Mouse (Mus musculus) gastrocnemius, postnatal 4 days (tissue): Measurements from ENCODE around the gene Rccd1. TPM values are rescaled to one million over a fixed set of nuclear protein-coding genes. Genes with fewer than 3 reads are reported as not detected.

ENCODE experiments used
- DNase-seq, 2 experiments: peaks; one replicate each; pipeline ENCODE4 v3.0.0; 2021 to 2022; ENCODE audit warnings: low spot score in 2 of 2, mixed read lengths in 2 of 2
- total RNA-seq, 2 experiments: library from RNA; stranded (reverse); gene quantifications; 2 replicates each; pipeline ENCODE4 v1.2.3; 2021

Rccd1 gene
- total RNA-seq, 2 experiments from 2014 or later: 9.4 to 10.4 TPM

DNA sequence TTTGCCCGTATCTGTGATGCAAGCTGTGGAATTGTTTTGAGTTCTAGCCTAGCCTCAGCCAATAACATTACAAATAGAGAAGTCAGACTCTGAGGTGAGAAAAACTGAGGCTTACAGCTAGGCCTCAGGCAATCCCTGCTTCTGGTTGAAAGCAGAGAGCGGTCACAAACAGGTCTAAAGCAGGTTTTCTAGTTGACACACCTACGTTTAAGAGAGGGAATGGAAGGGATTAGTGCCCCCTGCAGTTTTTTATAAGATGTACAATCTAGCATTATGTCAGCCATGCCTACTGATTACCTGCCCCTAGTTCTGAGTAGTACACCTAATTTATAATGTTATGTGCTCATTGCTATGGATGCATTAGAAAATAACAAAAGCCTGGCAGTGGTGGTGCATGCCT is 16.5 kb downstream of the Rccd1 start:
- no peak for DNase-seq

DNA sequence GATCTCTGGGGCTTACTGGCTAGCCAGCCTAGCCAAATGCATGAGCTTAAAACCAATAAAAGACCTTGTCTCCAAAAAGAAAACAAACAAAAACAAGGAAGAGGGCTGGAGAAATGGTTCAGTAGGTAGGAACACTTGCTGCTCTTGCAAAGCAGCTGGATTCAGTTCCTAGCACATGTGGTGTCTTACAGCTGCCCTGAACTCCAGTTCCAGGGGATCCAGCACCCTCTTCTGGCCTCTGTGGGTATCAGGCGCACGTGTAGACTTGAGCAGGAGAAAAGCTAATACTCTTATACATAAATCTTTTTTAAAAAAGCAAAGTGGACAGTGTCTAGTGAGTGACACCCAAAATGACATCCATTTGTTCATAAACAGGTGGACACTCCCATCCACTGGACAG is 22.7 kb downstream of the Rccd1 start:
- no peak for DNase-seq

DNA sequence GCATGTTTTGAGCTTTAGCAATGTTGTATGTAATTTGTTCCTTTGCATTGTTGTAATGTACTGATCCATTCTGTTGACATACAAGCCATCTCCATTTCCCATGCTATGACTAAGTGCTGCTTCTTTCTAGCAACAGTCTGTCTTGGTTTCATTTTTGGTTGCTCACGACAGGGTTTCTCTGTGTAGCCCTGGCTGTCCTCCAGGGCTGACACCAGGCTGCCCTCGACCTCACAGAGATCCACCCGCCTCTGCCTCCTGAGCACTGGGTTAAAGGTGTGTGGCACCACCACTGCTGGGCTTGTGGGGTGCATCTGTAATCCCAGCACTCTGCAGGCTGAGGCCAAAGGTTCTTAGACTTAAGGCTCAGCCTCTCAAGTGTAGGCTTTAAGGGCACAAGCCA is 24.7 kb downstream of the Rccd1 start:
- no peak for DNase-seq

DNA sequence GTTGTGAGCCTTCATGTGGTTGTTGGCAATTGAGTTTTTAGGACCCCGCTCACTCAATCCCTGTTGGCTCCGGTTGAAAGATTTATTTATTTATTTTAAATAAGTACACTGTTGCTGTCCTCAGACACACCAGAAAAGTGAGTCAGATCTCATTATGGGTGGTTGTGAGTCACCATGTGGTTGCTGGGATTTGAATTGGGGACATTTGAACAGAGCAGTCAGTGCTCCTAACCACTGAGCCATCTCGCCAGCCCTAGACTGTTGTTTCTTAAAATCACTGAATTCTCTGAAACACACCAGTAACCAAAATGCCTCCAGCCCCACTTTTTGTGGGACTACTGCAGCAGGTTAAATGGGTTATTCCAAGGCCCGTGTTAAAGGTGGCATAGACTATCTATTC is 25.5 kb downstream of the Rccd1 start:
- no peak for DNase-seq

DNA sequence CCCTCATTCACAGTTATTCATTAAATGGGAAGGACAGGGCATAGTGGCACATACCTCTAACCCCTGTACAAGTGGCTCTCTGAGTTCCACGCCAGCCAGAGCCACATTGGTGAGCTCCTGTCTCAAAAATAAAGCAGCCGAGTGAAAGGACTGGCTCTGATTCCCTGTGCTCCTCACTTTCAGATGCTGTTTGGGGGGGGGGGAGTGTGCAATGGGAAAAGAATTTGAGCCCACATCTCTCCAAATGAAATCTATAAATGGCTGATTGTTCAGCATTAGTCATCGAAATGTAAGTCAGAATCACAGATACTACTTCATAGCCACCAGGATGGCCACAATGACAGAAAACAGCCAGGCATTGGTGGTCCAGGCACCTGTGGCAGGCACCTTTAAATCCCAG is 27.2 kb downstream of the Rccd1 start:
- no peak for DNase-seq

DNA sequence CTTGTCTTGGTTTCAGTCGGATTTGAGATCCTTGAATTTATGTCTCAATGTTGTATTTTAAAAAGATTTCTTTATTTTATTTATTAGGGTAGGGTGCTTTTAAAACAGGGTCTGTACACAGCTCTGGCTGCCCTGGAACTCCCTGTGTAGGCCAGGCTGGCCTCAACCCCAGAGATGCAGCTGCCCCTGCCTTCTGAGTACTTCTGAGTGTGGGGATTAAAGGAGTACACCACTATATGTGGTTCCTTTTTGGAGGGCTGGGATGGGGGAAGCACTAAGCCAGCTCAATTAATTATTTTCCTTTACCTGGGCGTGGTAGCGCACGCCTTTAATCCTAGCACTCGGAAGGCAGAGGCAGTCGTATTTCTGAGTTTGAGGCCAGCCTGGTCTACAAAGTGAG is 27.8 kb downstream of the Rccd1 start:
- DNase-seq: no peak

DNA sequence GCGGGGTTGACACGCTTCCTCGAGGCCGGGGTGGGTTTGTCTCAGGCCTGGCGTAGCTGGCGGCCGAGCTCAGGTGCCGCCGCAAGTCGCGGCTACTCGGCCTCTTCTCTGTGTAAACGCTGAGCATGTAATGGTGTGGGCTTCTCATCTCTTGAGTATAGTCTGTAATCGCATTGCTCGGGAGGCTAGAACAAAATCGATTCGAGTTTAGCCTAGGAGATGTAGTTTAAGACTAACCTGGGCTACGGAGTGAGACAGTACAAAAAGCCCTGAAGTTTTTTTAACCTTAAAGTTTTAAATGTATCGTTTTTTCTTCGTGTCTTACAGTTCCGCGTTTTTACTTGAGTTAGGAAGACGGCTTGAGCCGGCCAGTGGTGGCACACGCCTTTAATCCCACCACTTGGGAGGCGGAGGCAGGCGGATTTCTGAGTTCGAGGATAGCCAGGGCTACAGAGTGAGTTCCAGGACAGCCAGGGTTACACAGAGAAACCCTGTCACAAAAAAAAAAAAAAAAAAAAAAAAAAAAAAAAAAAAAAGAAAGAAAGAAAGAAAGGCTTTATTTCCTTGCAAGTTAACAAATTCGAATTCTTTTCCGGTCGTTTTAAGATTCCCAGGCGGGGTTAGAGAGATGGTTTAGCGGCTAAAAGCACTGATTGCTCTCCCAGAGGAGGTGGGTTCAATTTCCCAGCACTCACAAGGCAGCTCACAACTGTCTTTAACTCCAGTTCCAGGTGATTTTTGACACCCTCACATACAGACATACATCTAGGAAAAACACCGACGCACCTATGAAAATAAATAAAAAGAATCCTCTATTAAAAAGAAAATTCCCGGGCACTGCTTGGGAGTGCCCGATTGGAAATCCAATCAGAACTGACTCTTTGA is 29.2 kb downstream of the Rccd1 start:
- DNase-seq: no peak

DNA sequence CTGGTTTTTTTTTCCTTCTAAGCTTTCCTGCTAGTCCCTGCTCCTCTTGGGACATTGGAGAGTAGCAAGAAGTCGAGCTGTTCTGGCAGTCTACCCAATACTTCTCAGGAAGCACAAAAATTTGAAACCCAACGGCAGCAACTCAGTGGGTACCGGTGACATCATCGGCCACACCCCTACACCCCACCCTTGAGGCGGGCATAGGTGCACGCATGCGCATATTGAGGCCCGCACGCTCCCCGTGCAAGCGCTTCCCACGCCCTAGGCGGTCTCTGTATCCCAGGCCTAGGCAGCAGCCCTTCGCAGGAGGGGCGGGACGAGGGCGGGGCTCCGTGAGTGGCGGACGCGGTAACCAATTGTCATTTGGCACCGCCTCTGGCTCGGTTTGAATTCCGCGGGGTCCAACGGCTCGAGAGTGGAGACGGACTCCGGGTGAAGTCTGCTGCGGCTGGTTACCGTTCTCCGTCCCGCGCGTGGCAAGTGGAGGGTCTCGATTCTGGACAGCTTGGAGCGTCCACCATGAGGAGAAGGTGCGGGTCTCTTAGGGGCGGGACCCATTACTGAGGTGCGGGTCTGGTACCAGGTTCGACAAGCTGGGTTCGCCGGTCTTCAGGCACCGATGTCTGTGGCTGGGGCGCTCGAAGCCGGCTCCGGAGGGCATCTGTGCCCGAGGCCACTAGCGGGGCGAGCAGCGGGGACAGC is 30.0 kb downstream of the Rccd1 start, which contains the start of gene Prc1:
TSS of gene Prc1 (plus strand) at position 389 of the 702 bp plus-strand sequence.
- peak; percentile 95 to 97 for DNase-seq

DNA sequence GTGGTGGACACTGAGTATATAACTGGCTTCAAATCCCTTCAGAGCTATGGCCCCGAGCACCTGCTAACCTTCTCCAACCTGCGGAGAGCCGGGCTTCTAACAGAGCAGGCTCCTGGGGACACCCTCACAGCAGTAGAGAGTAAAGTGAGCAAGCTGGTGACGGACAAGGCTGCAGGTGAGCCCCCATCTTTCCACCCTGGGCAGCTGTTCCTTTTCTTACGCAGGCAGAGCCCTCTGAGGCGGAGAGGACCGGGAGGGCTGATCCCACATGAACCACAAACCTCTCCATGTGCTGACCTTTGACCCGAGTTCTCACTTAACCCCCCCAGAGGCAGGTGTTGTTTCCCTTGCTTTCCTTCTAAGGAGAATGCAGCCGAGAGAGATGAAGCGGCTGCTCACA is 36.5 kb downstream of the Rccd1 start:
- no peak for DNase-seq

DNA sequence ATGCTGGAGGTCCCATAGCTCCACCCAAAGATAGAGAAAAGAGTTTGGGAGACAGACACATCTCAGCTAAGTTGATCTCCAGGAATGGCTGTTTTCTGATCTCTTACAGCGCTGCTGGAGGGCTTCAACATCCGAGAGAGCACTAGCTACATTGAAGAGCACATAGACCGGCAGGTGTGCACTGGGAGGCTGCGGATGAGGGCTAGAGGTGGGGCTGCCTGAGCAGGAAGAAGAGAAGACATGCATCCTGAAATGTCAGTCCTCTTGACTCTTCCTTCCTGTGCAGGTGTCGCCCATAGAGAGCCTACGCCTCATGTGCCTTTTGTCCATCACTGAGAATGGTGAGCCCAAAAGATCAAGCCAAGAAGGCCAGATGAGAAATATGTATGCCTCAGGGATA is 38.5 kb downstream of the Rccd1 start:
- DNase-seq: no peak

DNA sequence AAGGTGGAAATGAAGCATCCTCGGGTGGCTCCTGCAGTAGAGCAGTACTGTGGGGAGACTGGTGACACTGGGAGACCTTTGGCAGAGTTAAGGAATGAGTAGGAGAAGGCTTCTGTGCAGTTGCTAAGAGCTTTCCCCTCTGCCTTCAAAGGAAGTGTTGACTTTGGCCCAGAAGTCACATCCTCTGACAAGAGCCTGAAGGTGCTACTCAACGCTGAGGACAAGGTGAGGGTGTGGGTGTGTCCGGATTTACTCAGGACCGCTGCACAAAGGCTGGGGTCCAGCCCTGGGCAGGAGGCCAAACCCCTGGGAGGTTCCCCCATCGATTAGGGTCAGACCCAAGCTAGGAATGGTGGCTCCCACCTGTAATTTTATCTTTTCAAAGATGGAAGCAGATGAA is 39.9 kb downstream of the Rccd1 start:
- no peak for DNase-seq

DNA sequence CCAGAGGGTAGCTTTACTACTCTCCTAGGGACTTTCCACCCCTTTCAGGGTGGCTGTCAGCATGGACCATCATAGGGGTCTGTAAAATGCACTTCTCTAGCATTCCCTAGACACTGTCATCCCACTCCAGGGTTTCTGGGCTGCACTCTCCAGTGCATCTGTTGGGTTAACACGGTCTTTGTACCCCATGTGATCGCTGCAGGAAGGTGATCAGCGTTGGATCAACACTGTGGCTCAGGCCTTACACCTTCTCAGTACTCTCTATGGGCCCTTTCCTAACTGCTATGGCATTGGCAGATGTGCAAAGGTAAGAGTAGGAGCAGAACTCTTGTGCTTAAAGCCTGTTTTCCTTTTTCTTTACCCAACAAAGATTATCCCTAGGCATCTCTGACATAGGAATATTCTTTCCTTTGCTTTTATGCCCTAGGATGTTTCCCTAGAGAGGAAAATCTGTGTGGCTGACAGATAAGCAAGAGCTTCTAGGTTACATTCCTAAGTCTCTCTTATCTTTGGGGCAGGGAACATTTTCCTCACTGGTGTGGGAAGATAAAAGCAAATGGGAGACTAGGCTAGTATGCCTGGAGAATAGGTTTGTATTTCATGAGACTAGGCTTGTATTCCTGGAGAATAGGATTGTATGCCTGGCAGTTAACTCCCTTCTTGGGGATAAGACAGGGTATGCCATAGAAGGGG is 40.9 kb downstream of the Rccd1 start:
- no peak for DNase-seq

DNA sequence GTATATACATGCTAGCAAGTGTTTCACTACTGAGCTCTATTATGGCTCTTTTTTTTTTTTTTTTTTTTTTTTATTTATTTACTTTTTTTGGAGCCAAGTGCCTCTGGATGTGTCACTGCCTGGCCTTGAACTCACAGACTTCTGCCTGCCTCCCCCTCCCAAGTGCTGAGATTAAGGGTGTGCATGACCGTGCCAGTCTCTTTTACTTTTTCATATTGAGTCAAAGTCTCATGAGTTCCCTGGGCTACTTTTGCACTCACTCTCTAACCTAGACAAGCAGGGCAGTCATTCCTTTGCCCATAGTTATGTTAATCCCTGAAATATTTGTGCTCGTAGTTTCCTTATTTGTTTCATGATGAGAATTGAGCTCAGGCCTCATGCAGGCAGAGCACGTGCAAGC is 42.6 kb downstream of the Rccd1 start:
- DNase-seq: no peak

DNA sequence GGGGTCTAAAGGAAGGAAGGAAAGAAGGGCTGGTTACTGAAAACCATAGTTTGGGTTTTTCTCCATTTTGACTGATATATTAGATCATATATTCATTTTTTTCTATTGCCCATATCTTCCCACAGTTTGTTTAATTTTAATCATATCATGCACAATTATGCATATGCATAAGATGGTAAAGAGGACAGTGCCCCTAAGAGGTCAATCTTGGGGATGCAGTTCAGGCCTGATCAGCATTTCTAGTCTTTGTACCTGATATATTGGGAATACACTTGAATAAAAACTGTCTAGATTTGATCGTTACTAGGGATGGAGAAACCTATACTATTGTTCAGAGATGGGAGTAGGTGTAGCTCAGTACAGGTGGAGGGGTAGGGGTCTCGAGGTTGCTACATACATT is 43.3 kb downstream of the Rccd1 start:
- DNase-seq: no peak

DNA sequence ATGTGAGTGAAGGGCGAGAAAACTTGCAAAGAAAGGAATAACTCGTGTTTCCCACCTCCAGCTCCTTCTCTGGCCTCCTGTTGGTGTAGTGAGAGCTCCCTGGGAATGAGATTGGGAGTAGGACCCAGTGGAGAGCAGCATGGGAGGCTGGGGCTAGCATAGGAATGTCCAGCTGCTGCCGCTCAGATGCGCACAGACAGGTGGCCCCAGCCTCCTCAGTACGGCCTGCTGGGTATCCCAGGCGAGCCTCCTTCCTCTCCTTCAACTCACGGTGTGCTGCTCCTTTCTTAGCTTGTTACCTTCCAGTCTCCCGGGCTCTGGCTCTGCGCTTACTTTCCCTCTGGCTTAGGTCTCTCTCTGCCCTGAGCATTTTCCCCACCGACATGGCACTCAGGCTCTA is 44.2 kb downstream of the Rccd1 start:
- no peak for DNase-seq

DNA sequence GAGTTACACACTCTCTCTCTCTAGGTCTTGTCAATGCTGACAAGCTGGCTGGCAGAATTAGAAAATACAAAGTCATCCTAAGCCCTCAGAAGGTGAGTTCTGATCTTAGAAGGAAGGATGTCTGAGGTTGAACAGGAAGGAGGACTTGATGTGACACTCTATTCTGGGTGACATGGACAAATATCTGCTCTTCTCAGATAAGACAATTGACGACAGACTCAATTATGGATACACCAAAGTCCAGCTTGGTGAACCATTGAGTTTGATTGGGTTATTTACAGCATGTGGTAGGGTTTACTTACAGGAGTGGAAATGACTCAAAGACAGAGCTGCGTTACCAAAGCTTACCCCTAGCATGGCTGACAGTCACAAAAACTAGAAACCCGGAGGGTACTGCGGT is 47.9 kb downstream of the Rccd1 start:
- DNase-seq: no peak

DNA sequence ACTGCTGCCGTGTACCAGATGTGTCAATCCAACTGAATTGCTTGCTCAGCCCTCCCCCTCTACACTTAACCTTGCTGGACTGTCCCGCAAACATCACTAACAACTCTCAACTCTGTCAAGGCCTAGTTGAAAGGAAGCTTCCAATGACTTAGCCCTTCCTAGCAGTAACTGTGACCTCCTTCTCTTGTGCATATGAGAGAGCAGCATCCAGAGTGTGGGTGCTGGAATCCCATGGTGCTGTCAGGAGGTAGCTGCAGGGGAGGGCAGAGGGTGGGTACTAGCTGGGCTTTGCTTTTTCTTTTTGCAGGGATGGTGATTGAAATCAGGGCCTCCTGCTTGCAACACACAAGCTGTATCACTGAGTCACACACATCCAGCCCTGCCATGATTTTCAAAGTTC is 50.8 kb downstream of the Rccd1 start:
- no peak for DNase-seq

DNA sequence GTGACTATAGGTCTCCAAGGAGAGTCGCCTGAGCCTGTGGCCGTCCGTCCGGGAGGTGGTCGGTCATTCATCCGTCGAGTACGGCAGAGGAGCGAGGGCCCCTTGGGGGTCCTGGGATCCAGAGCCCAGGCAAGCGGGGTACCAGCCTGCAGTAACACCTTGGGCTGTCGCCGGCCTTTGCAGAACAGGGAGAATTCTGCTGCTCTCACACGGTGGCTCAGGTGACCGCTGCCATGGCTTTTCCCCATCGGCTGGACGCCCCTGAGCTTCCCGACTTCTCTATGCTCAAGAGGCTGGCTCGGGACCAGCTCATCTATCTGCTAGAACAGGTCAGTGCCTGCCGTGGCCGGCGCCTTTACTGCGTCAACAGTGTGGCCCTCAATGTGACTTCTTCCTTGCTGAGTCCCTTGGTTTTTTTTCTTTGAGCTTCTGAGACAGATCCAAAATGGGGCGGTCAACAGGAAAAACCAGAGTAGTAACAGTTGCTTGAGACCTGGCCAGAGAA is 54.5 kb downstream of the Rccd1 start:
- DNase-seq: no peak

DNA sequence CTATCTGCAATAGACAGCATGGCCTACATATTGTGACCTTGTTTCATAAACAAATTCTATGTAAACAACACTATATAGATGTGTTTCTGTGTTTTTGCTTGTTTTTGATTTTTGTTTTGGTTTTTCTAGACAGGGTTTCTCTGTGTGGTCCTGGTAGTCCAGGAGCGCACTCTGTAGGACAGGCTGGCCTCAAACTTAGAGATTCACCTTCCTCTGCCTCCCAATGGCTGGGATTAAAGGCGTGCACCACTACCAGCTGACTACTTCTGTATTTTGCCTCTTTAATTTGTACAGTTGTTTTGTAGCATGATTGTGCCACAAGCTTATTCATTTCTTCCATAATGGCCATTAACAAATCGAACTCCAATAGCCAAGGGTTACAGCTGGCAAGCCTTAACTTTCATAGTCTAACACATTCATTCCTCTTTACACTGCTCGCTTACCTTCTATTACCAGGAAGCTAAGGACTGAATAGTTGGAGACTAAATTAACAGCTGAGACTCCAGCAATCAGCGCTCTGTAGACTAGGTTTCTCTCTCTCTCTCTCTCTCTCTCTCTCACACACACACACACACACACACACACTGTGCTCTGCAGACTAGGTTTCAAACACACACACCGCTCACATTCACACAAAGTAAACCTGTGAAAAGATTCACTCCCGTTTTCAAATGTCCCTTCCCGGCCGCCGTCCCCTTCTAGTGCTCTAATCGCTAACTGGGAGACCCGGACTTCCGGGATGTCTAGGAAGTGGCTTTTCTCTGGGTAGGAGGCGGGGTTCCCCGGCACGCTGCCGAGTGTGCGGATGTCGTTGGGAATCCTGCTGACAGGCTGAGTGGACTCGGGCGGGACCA is 55.1 kb downstream of the Rccd1 start, which contains the start of gene Vps33b:
TSS of gene Vps33b (plus strand) at position 753 of the 854 bp plus-strand sequence.
- DNase-seq: peak; percentile 95 to 99

DNA sequence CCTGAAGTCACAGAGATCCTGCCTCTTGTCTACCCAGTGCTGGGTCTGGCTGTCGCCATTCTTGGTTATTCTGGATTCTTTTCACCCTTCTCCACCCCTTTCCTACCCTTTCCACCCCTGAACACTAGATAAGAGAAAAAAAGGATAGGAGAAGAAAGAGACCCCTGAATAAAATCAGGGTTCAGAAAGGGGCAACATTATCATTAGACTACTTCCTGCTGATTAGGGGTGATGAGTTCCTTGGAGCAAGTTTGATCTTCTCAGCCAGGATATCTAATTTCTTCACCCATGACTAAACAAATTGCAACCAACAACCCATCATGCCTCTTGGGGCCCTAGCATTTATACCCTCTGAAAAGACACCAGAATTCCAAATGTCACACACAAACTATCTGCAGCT is 56.5 kb downstream of the Rccd1 start:
- no peak for DNase-seq

DNA sequence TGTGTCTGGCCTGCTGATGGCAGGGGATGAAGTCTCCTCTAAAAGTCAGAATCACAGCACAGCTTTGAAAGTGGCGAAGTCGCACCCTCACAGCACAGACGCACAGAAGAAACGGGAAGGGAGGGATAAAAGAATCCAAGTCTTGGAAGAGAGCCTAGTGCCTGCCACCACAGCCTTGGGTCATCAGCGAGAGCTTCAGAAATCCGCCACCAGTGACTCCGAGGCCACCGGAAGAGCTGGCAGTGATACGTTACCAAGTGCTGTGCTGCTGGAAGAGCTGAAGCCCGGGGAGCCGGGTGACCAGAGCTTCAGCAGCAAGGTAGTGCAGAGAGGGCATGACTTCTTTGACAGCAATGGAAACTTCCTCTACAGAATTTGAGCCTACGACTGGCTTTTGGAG is 59.6 kb downstream of the Rccd1 start:
- no peak for DNase-seq
